Mouse (Mus musculus) CH12.LX (cell line): Measurements from ENCODE around the gene Gm4778.

Source experiments
- CTCF ChIP-seq, 2 experiments: IDR thresholded peaks in 1 of 2; conservative IDR thresholded peaks in 1 of 2; 2 replicates each; pipeline ENCODE4 v1.5.1; 2011 to 2012; ENCODE audit warnings: low read depth in 2 of 2, low read length in 2 of 2, improper control_type of control experiment in 1 of 2, inconsistent platforms in 1 of 2, mild to moderate bottlenecking in 1 of 2, moderate library complexity in 1 of 2
- E2F4 ChIP-seq: IDR thresholded peaks from 2 replicates; pipeline ENCODE4 v1.6.1; 2011; ENCODE audit warnings: low read depth, low read length, improper control_type of control experiment; ENCODE audit not compliant: insufficient replicate concordance
- ELF1 ChIP-seq: IDR thresholded peaks from 2 replicates; pipeline ENCODE4 v1.6.1; 2014; ENCODE audit warnings: low read depth, mild to moderate bottlenecking, inconsistent platforms, low read length, improper control_type of control experiment
- EP300 ChIP-seq: IDR thresholded peaks from 2 replicates; pipeline ENCODE4 v1.6.1; 2011; ENCODE audit warnings: low read length, improper control_type of control experiment
- MAX ChIP-seq: IDR thresholded peaks from 2 replicates; pipeline ENCODE4 v1.6.1; 2011; ENCODE audit warnings: low read length, improper control_type of control experiment
- MAZ ChIP-seq: IDR thresholded peaks from 2 replicates; pipeline ENCODE4 v1.6.1; 2012; ENCODE audit warnings: low read depth, mild to moderate bottlenecking, inconsistent platforms, low read length, improper control_type of control experiment, moderate library complexity
- NELFE ChIP-seq: IDR thresholded peaks from 2 replicates; pipeline ENCODE4 v1.6.1; 2011; ENCODE audit warnings: low read depth, low read length, improper control_type of control experiment
- POLR2A ChIP-seq: IDR thresholded peaks from 2 replicates; pipeline ENCODE4 v1.6.1; 2011; ENCODE audit warnings: low read depth, mild to moderate bottlenecking, improper control_type of control experiment, low read length
- SIN3A ChIP-seq: IDR thresholded peaks from 2 replicates; pipeline ENCODE4 v1.6.1; 2012; ENCODE audit warnings: low read length, improper control_type of control experiment, inconsistent platforms
- SMC3 ChIP-seq: IDR thresholded peaks from 2 replicates; pipeline ENCODE4 v1.6.1; 2011; ENCODE audit warnings: low read depth, low read length, improper control_type of control experiment
- TBP ChIP-seq: conservative IDR thresholded peaks from 2 replicates; pipeline ENCODE4 v1.6.1; 2011; ENCODE audit warnings: low read depth, low read length, improper control_type of control experiment
- USF2 ChIP-seq: conservative IDR thresholded peaks from 2 replicates; pipeline ENCODE4 v1.6.1; 2011; ENCODE audit warnings: low read depth, low read length, improper control_type of control experiment
- ZMIZ1 ChIP-seq: IDR thresholded peaks from 2 replicates; pipeline ENCODE4 v1.6.1; 2012; ENCODE audit warnings: low read depth, mild to moderate bottlenecking, inconsistent platforms, low read length, improper control_type of control experiment

GRCm38 (mm10) chr3:94305457-94305856 is 41.6 kb downstream of the Gm4778 start:
- TF ChIP-seq POLR2A, result no peak
- no peak for TF ChIP-seq EP300
- TF ChIP-seq SIN3A, result no peak
- no peak for TF ChIP-seq SMC3
- no peak for TF ChIP-seq USF2
- TF ChIP-seq ELF1, result no peak
- no peak for TF ChIP-seq MAX
- TF ChIP-seq NELFE, result no peak
- no peak for TF ChIP-seq CTCF (conservative IDR thresholded peaks at IDR 0.05 in 1 of 2, IDR thresholded peaks at IDR 0.05 in 1 of 2; ENCODE audit: low read depth in 2 of 2, low read length in 2 of 2)
- TF ChIP-seq MAZ, result no peak
- no peak for TF ChIP-seq E2F4
- TF ChIP-seq ZMIZ1, result no peak
- TF ChIP-seq TBP, result no peak
